Mouse (Mus musculus) kidney, embryonic 16.5 days (tissue): ENCODE results near the gene Cyth4. TPM values are rescaled to one million over a fixed set of nuclear protein-coding genes. Genes with fewer than 3 reads are reported as not detected.

ENCODE experiments used
- ATAC-seq: fragments of 200-750 bp; cut with Nextera tagmentation; 2 replicates; pipeline ENCODE4 v1.8.0; 2017; ENCODE audit warnings: moderate TSS enrichment; ENCODE audit not compliant: low FRiP score, low TSS enrichment
- H3K27ac ChIP-seq: fragments of 300-500 bp; sonication (generic); 2 replicates; pipeline ENCODE4 v1.5.1; 2014; ENCODE audit warnings: low read length
- H3K27me3 ChIP-seq: fragments of 300-500 bp; sonication (generic); 2 replicates; pipeline ENCODE4 v1.6.1; 2014; ENCODE audit warnings: low read length, control low read depth, mixed read lengths; ENCODE audit not compliant: insufficient read depth
- H3K36me3 ChIP-seq: fragments of 300-500 bp; sonication (generic); 2 replicates; pipeline ENCODE4 v1.6.1; 2014; ENCODE audit warnings: low read length, control low read depth, mixed read lengths; ENCODE audit not compliant: insufficient read depth
- H3K4me1 ChIP-seq: fragments of 300-500 bp; sonication (generic); 2 replicates; pipeline ENCODE4 v1.6.1; 2014; ENCODE audit warnings: low read length, control low read depth, mixed read lengths; ENCODE audit not compliant: insufficient read depth
- H3K4me2 ChIP-seq: fragments of 300-500 bp; sonication (generic); replicated peaks from 2 replicates; pipeline ENCODE4 v1.6.1; 2014; ENCODE audit warnings: low read depth, low read length
- H3K4me3 ChIP-seq: fragments of 300-500 bp; sonication (generic); 2 replicates; pipeline ENCODE4 v1.5.1; 2014; ENCODE audit warnings: mild to moderate bottlenecking, low read length
- H3K9ac ChIP-seq: fragments of 300-500 bp; sonication (generic); replicated peaks from 2 replicates; pipeline ENCODE4 v1.6.1; 2014; ENCODE audit warnings: low read length
- H3K9me3 ChIP-seq: fragments of 300-500 bp; sonication (generic); 2 replicates; pipeline ENCODE4 v1.6.1; 2016; ENCODE audit warnings: low read length, control low read depth
- WGBS: fragments of 180-500 bp; shearing (Covaris S2); extraction: QIAGEN DNeasy Blood & Tissue Kit; methylation state at CpG from one replicate; pipeline ENCODE4 v1.1.7; 2014; 5-methylcytosine and 5-hydroxymethylcytosine counted together
- polyA plus RNA-seq: library from polyadenylated mRNA; unstranded; fragments of >200 nt; fragmentation: Nextera tagmentation; extraction: Ambion mirVana; gene quantifications from 2 replicates; pipeline ENCODE4 v1.2.1, GENCODE M21; 2015

Gene Cyth4
- polyA plus RNA-seq, 1 experiment from 2014 or later = 7.7 TPM

- Histone ChIP-seq H3K27me3 (no peaks in the 10 kb centered on the region), H3K9me3 (no peaks in the 10 kb centered on the region), H3K4me3 (no peak overlapping the region), H3K9ac (no peak overlapping the region), H3K27ac (no peak overlapping the region), H3K4me1 (no peaks in the 10 kb centered on the region), H3K4me2 (no peak overlapping the region), H3K36me3 (no peaks in the 10 kb centered on the region)
- ATAC-seq = no peak
- 91% methylated on average over 3 of the region's 3 CpGs for WGBS
Observed at GRCm38 (mm10) chr15:78563344-78563743, 33.5 kb upstream of the Cyth4 start.

- WGBS = 76% methylated on average over 5 of the region's 5 CpGs
- H3K9me3 ChIP-seq = no peaks in the 10 kb centered on the region
- H3K4me3 ChIP-seq = no peak overlapping the region
- H3K4me2 ChIP-seq = no peak overlapping the region
- no peaks in the 10 kb centered on the region for H3K36me3 ChIP-seq
- no peaks in the 10 kb centered on the region for H3K4me1 ChIP-seq
- no peaks in the 10 kb centered on the region for H3K27me3 ChIP-seq
- H3K9ac ChIP-seq = no peak overlapping the region
- H3K27ac ChIP-seq = no peak overlapping the region
- no peak for ATAC-seq
Observed at GRCm38 (mm10) chr15:78563937-78564336, 32.9 kb upstream of the Cyth4 start.

GRCm38 (mm10) chr15:78564764-78565435 is 31.9 kb upstream of the Cyth4 start:
- Histone ChIP-seq H3K9ac (no peak overlapping the region), H3K27ac (no peak overlapping the region), H3K4me3 (no peak overlapping the region), H3K4me2 (no peak overlapping the region), H3K27me3 (no peaks in the 10 kb centered on the region), H3K36me3 (no peaks in the 10 kb centered on the region), H3K4me1 (no peaks in the 10 kb centered on the region), H3K9me3 (no peaks in the 10 kb centered on the region)
- no peak for ATAC-seq
- 73% methylated on average over 11 of the region's 11 CpGs for WGBS

- H3K9ac ChIP-seq = no peak overlapping the region
- ATAC-seq = no peak
- no peak overlapping the region for H3K4me3 ChIP-seq
- no peaks in the 10 kb centered on the region for H3K4me1 ChIP-seq
- H3K4me2 ChIP-seq = no peak overlapping the region
- no peaks in the 10 kb centered on the region for H3K9me3 ChIP-seq
- no peak overlapping the region for H3K27ac ChIP-seq
- no peaks in the 10 kb centered on the region for H3K27me3 ChIP-seq
- WGBS = 72% methylated on average over 9 of the region's 9 CpGs
- H3K36me3 ChIP-seq = no peaks in the 10 kb centered on the region
Observed at GRCm38 (mm10) chr15:78567608-78568120, 29.2 kb upstream of the Cyth4 start.

GRCm38 (mm10) chr15:78570170-78570569 is 26.7 kb upstream of the Cyth4 start:
- WGBS = 92% methylated on average over 5 of the region's 5 CpGs
- no peak for ATAC-seq

GRCm38 (mm10) chr15:78571554-78572269 is 25.1 kb upstream of the Cyth4 start:
- Histone ChIP-seq H3K4me2 (no peak overlapping the region), H3K27me3 (no peaks in the 10 kb centered on the region), H3K4me3 (no peak overlapping the region), H3K36me3 (no peaks in the 10 kb centered on the region), H3K27ac (no peak overlapping the region), H3K4me1 (no peaks in the 10 kb centered on the region), H3K9ac (no peak overlapping the region), H3K9me3 (no peaks in the 10 kb centered on the region)
- 50% methylated on average over 16 of the region's 16 CpGs for WGBS
- ATAC-seq = no peak

More at GRCm38 (mm10) chr15:78570170-78570569, 26.7 kb upstream of the Cyth4 start:
- no peak overlapping the region for H3K27ac ChIP-seq
- H3K4me1 ChIP-seq = no peaks in the 10 kb centered on the region
- H3K36me3 ChIP-seq = no peaks in the 10 kb centered on the region
- H3K27me3 ChIP-seq = no peaks in the 10 kb centered on the region
- no peak overlapping the region for H3K4me2 ChIP-seq
- H3K9me3 ChIP-seq = no peaks in the 10 kb centered on the region
- H3K9ac ChIP-seq = no peak overlapping the region
- H3K4me3 ChIP-seq = no peak overlapping the region

- H3K4me1 ChIP-seq = no peaks in the 10 kb centered on the region
- H3K4me3 ChIP-seq = no peak overlapping the region
- H3K27me3 ChIP-seq = no peaks in the 10 kb centered on the region
- H3K36me3 ChIP-seq = no peaks in the 10 kb centered on the region
- no peak for ATAC-seq
- no peak overlapping the region for H3K27ac ChIP-seq
- H3K4me2 ChIP-seq = no peak overlapping the region
- no peak overlapping the region for H3K9ac ChIP-seq
- WGBS = 86% methylated on average over 5 of the region's 5 CpGs
- H3K9me3 ChIP-seq = no peaks in the 10 kb centered on the region
Observed at GRCm38 (mm10) chr15:78572270-78572600, 24.6 kb upstream of the Cyth4 start.

GRCm38 (mm10) chr15:78572658-78573397 is 24.0 kb upstream of the Cyth4 start, which contains the start of gene Rac2:
Gene Rac2 (minus strand): TSS chr15:78572783.
- 81% methylated on average over 8 of the region's 8 CpGs for WGBS
- H3K4me3 ChIP-seq = no peak within 1 kb of the TSS
- H3K27ac ChIP-seq = no peak within 1 kb of the TSS
- no peak within 1 kb of the TSS for H3K4me2 ChIP-seq
- no peak for ATAC-seq
- H3K4me1 ChIP-seq = no peaks in the 10 kb centered on the region
- no peak within 1 kb of the TSS for H3K9ac ChIP-seq
- H3K9me3 ChIP-seq = no peaks in the 10 kb centered on the region
- H3K36me3 ChIP-seq = no peaks in the 10 kb centered on the region
- no peaks in the 10 kb centered on the region for H3K27me3 ChIP-seq

- ATAC-seq = no peak
- Histone ChIP-seq H3K4me3 (no peak overlapping the region), H3K27ac (no peak overlapping the region), H3K36me3 (no peaks in the 10 kb centered on the region), H3K9ac (no peak overlapping the region), H3K4me2 (no peak overlapping the region), H3K9me3 (no peaks in the 10 kb centered on the region), H3K27me3 (no peaks in the 10 kb centered on the region), H3K4me1 (peaks cover 19% of the 10 kb centered on the region)
- WGBS = 70% methylated on average over 4 of the region's 4 CpGs
Observed at GRCm38 (mm10) chr15:78576284-78576810, 20.5 kb upstream of the Cyth4 start.
